In genomic region chr2:148406971-148407869, GRCm38 (mm10) we compare ENCODE assay signal across 8 mouse cellular contexts. TPM values are rescaled to one million over a fixed set of nuclear protein-coding genes. Genes with fewer than 3 reads are reported as not detected.
DNase-seq lines count a peak whose midpoint lies in the region; ATAC-seq and TF ChIP-seq lines count a peak whose summit lies in the region.

No protein-coding gene starts in this region.

- no peak overlapping the region for H3K27ac ChIP-seq in testis, adult 2 months (ENCODE audit: control insufficient read depth, insufficient read depth, low read depth, low read length)
- no peak overlapping the region for H3K27ac ChIP-seq in forebrain, embryonic 14.5 days (ENCODE audit: low read depth, low read length)
- H3K27ac ChIP-seq in hindbrain, embryonic 13.5 days, result 0 out of 2 replicates have a peak overlapping the region, but pooled peaks have one; percentile 0
- no peak overlapping the region for H3K27ac ChIP-seq in liver, embryonic 13.5 days

- peak overlapping the region; percentile 50 for H3K9ac ChIP-seq in forebrain, embryonic 14.5 days (ENCODE audit: low read length)
- peak overlapping the region; percentile 54 for H3K9ac ChIP-seq in hindbrain, embryonic 13.5 days
- H3K9ac ChIP-seq in liver, embryonic 13.5 days, result peak overlapping the region; percentile 22; the same call in 1 of the 2 replicates

- H3K4me2 ChIP-seq in forebrain, embryonic 14.5 days (ENCODE audit: low read length), result peak overlapping the region; percentile 53
- peak overlapping the region; percentile 62 for H3K4me2 ChIP-seq in hindbrain, embryonic 13.5 days
- peak overlapping the region; percentile 64 for H3K4me2 ChIP-seq in liver, embryonic 13.5 days

- no peak for TF ChIP-seq POLR2A in testis, adult 2 months (IDR thresholded peaks at IDR 0.05; ENCODE audit: control insufficient read depth, low read depth, low read length)

- no peaks in the 10 kb centered on the region for H3K36me3 ChIP-seq in testis, adult 2 months (ENCODE audit: control insufficient read depth, insufficient read depth, low read length)
- no peaks in the 10 kb centered on the region for H3K36me3 ChIP-seq in forebrain, embryonic 14.5 days (ENCODE audit: control insufficient read depth, insufficient read depth, low read length)
- H3K36me3 ChIP-seq in hindbrain, embryonic 13.5 days, result no peaks in the 10 kb centered on the region
- H3K36me3 ChIP-seq in liver, embryonic 13.5 days, result no peaks in the 10 kb centered on the region

- no peak for DNase-seq in testis, postnatal 14 days (ENCODE audit: low spot score)
- DNase-seq in forebrain, embryonic 14.5 days (ENCODE audit: low spot score), result peak; percentile 26
- DNase-seq in liver, embryonic 13.5 days, result no peak
- DNase-seq in natural killer cell, adult 2 months (ENCODE audit: low spot score in 2 of 2), result peak; percentile 47 to 62
- peak; percentile 8 for DNase-seq in yolk sac, embryonic 10.5 days (ENCODE audit: low spot score)
- no peak for DNase-seq in right cerebral cortex, postnatal 14 days

- no peak for TF ChIP-seq CTCF in testis, adult 2 months (IDR thresholded peaks at IDR 0.05; ENCODE audit: control insufficient read depth, insufficient read depth, insufficient replicate concordance, low read depth, low read length)

- H3K4me3 ChIP-seq in testis, adult 2 months (ENCODE audit: control insufficient read depth, low read depth, low read length), result peak overlapping the region; percentile 41
- peak overlapping the region; percentile 32 for H3K4me3 ChIP-seq in forebrain, embryonic 14.5 days (ENCODE audit: low read depth, low read length)
- peak overlapping the region; percentile 41 for H3K4me3 ChIP-seq in hindbrain, embryonic 13.5 days
- H3K4me3 ChIP-seq in liver, embryonic 13.5 days (replicated peaks), result peak overlapping the region; percentile 51

- no peaks in the 10 kb centered on the region for H3K27me3 ChIP-seq in testis, adult 2 months (ENCODE audit: control insufficient read depth, insufficient read depth, low read length)
- peaks cover 35% of the 10 kb centered on the region for H3K27me3 ChIP-seq in forebrain, embryonic 14.5 days (replicated peaks; ENCODE audit: control insufficient read depth, insufficient read depth, low read length)
- peaks cover 67% of the 10 kb centered on the region for H3K27me3 ChIP-seq in hindbrain, embryonic 13.5 days
- H3K27me3 ChIP-seq in liver, embryonic 13.5 days, result peaks cover 39% of the 10 kb centered on the region

- no peaks in the 10 kb centered on the region for H3K9me3 ChIP-seq in forebrain, embryonic 14.5 days (replicated peaks; ENCODE audit: control insufficient read depth, low read length)
- no peaks in the 10 kb centered on the region for H3K9me3 ChIP-seq in hindbrain, embryonic 13.5 days
- H3K9me3 ChIP-seq in liver, embryonic 13.5 days (replicated peaks), result no peaks in the 10 kb centered on the region

- peaks cover 9% of the 10 kb centered on the region; the same call in 1 of the 2 replicates for H3K4me1 ChIP-seq in testis, adult 2 months (ENCODE audit: control insufficient read depth, insufficient read depth, low read length)
- peaks cover 11% of the 10 kb centered on the region; the same call in 1 of the 2 replicates for H3K4me1 ChIP-seq in forebrain, embryonic 14.5 days (ENCODE audit: control insufficient read depth, insufficient read depth, low read length)
- H3K4me1 ChIP-seq in hindbrain, embryonic 13.5 days (replicated peaks), result peaks cover 30% of the 10 kb centered on the region
- peaks cover 23% of the 10 kb centered on the region for H3K4me1 ChIP-seq in liver, embryonic 13.5 days (replicated peaks)

- WGBS in forebrain, embryonic 14.5 days, result 3% methylated on average over 55 of the region's 55 CpGs
- 5% methylated on average over 55 of the region's 55 CpGs for WGBS in hindbrain, embryonic 13.5 days
- WGBS in liver, embryonic 13.5 days (ENCODE audit: insufficient replicate concordance), result 3% methylated on average over 55 of the region's 55 CpGs

- ATAC-seq in forebrain, embryonic 14.5 days, result peak; percentile 47; the same call in 1 of the 2 replicates
- peak; percentile 43 for ATAC-seq in hindbrain, embryonic 13.5 days (ENCODE audit: low FRiP score)
- ATAC-seq in liver, embryonic 13.5 days (ENCODE audit: low read depth), result peak; percentile 18

RNA-seq across cellular contexts. Expression of gene Thbd, which starts 0.8 kb away (rescaled TPM):
- polyA plus RNA-seq in testis, adult 2 months (2012; rRNA removed), result 3.0 and 4.0 TPM in 2 replicates
- polyA plus RNA-seq in forebrain, embryonic 14.5 days (2014; fragmentation: Nextera tagmentation; extraction: Ambion mirVana), result 7.2 and 9.0 TPM in 2 replicates
- 8.8 and 10.3 TPM in 2 replicates for polyA plus RNA-seq in hindbrain, embryonic 13.5 days (2015; fragmentation: Nextera tagmentation; extraction: Ambion mirVana)
- 1.3 and 1.9 TPM in 2 replicates for polyA plus RNA-seq in liver, embryonic 13.5 days (2015; fragmentation: Nextera tagmentation; extraction: Ambion mirVana)

RNA-seq across cellular contexts. Expression of gene Sstr4, which starts 12.1 kb away (rescaled TPM):
- polyA plus RNA-seq in testis, adult 2 months (2012; rRNA removed), result not detected in 2 replicates
- polyA plus RNA-seq in forebrain, embryonic 14.5 days (2014; fragmentation: Nextera tagmentation; extraction: Ambion mirVana), result 1.7 and 2.5 TPM in 2 replicates
- polyA plus RNA-seq in hindbrain, embryonic 13.5 days (2015; fragmentation: Nextera tagmentation; extraction: Ambion mirVana), result 2.1 and 2.5 TPM in 2 replicates
- not detected in 2 replicates for polyA plus RNA-seq in liver, embryonic 13.5 days (2015; fragmentation: Nextera tagmentation; extraction: Ambion mirVana)

RNA-seq across cellular contexts. Expression of gene Cd93, which starts 36.1 kb away (rescaled TPM):
- 0.69 and 0.71 TPM in 2 replicates for polyA plus RNA-seq in testis, adult 2 months (2012; rRNA removed)
- polyA plus RNA-seq in forebrain, embryonic 14.5 days (2014; fragmentation: Nextera tagmentation; extraction: Ambion mirVana), result 8.5 and 8.6 TPM in 2 replicates
- polyA plus RNA-seq in hindbrain, embryonic 13.5 days (2015; fragmentation: Nextera tagmentation; extraction: Ambion mirVana), result 7.4 and 8.2 TPM in 2 replicates
- 2.1 and 2.3 TPM in 2 replicates for polyA plus RNA-seq in liver, embryonic 13.5 days (2015; fragmentation: Nextera tagmentation; extraction: Ambion mirVana)

Comparison
In these comparisons a context has a peak if more than half of its experiments do, and no peak if none do; other contexts are left out.
1. DNase-seq: peak in forebrain, embryonic 14.5 days (single experiment), natural killer cell, adult 2 months (2 of 2) and yolk sac, embryonic 10.5 days (single experiment); none in testis, postnatal 14 days (single experiment), liver, embryonic 13.5 days (single experiment) and right cerebral cortex, postnatal 14 days (single experiment).
2. Peak in every context shown above with its lines, with median percentiles within 50 percentile points of each other: H3K4me3 ChIP-seq, ATAC-seq, H3K4me2 ChIP-seq and H3K9ac ChIP-seq.